8 mouse cellular contexts compared by ENCODE assay signal in the genomic region with DNA sequence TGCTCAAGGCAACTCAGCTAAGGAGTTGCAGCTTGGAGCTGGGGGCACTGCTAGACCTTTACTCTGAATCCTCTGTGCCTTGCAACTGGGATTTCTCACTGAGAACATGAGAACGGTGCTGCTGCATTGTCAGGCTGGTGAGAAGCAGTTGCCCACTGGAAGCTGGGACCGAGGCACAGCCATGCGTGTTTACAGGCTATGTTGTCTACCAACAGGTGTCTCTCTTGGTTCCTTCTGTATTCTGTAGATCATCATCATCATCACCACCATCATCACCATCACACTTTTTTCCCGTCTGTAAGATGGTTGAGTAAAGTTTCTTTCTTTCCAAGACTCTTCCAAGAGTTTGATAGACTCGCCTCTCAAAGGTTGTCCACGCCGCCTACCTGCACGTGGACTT. TPM values are rescaled to one million over a fixed set of nuclear protein-coding genes. Genes with fewer than 3 reads are reported as not detected.
DNase-seq lines count a peak whose midpoint lies in the region; ATAC-seq and TF ChIP-seq lines count a peak whose summit lies in the region.

Gene Oaz2 (plus strand): TSS at position 301 of the 400 bp plus-strand sequence.

- no peak within 1 kb of the TSS for H3K27ac ChIP-seq in neural tube, embryonic 11.5 days (ENCODE audit: low read depth, low read length)
- no peak within 1 kb of the TSS for H3K27ac ChIP-seq in embryonic fibroblast, embryonic 13.5 days (ENCODE audit: insufficient read depth, low read length)
- no peak within 1 kb of the TSS for H3K27ac ChIP-seq in limb, embryonic 14.5 days (replicated peaks; ENCODE audit: low read depth, low read length)
- H3K27ac ChIP-seq in stomach, embryonic 14.5 days (ENCODE audit: low read length), result no peak within 1 kb of the TSS

- ATAC-seq in neural tube, embryonic 11.5 days (ENCODE audit: insufficient read depth, low FRiP score, low TSS enrichment), result no peak
- no peak for ATAC-seq in limb, embryonic 14.5 days (ENCODE audit: low FRiP score, low read depth)
- no peak for ATAC-seq in stomach, embryonic 14.5 days (ENCODE audit: insufficient number of reproducible peaks, insufficient read depth, low FRiP score, low read depth)

- no peak within 1 kb of the TSS for H3K4me2 ChIP-seq in neural tube, embryonic 11.5 days (ENCODE audit: low read depth)
- no peak within 1 kb of the TSS for H3K4me2 ChIP-seq in limb, embryonic 14.5 days (replicated peaks; ENCODE audit: low read depth, low read length, severe bottlenecking)
- H3K4me2 ChIP-seq in stomach, embryonic 14.5 days (replicated peaks; ENCODE audit: low read depth, low read length), result no peak within 1 kb of the TSS

- WGBS in neural tube, embryonic 11.5 days, result 96% methylated on average over 8 of the region's 8 CpGs
- 93% methylated on average over 8 of the region's 8 CpGs for WGBS in limb, embryonic 14.5 days
- WGBS in stomach, embryonic 14.5 days, result 93% methylated on average over 8 of the region's 8 CpGs

- TF ChIP-seq POLR2A in embryonic fibroblast, embryonic 13.5 days (IDR thresholded peaks at IDR 0.05; ENCODE audit: low read depth, low read length), result no peak
- TF ChIP-seq POLR2A in limb, embryonic 14.5 days (IDR thresholded peaks at IDR 0.05; ENCODE audit: borderline replicate concordance, extremely low read depth, insufficient read depth, insufficient read length), result no peak

- TF ChIP-seq CTCF in embryonic fibroblast, embryonic 13.5 days (IDR thresholded peaks at IDR 0.05; ENCODE audit: borderline replicate concordance, insufficient read depth, low read length), result no peak

- no peak within 1 kb of the TSS for H3K4me3 ChIP-seq in neural tube, embryonic 11.5 days (ENCODE audit: low read depth, low read length)
- no peak within 1 kb of the TSS for H3K4me3 ChIP-seq in embryonic fibroblast, embryonic 13.5 days (ENCODE audit: insufficient read depth, low read length)
- H3K4me3 ChIP-seq in limb, embryonic 14.5 days (replicated peaks; ENCODE audit: low read length), result no peak within 1 kb of the TSS
- H3K4me3 ChIP-seq in stomach, embryonic 14.5 days (ENCODE audit: low read depth, low read length), result no peak within 1 kb of the TSS

- no peaks in the 10 kb centered on the region for H3K4me1 ChIP-seq in neural tube, embryonic 11.5 days (ENCODE audit: control insufficient read depth, insufficient read depth, low read length)
- 0 out of 2 replicates have a peak, but pooled peaks cover 2% of the 10 kb centered on the region for H3K4me1 ChIP-seq in embryonic fibroblast, embryonic 13.5 days (ENCODE audit: control insufficient read depth, insufficient read depth, low read length)
- H3K4me1 ChIP-seq in limb, embryonic 14.5 days (ENCODE audit: control insufficient read depth, insufficient read depth, low read length), result no peaks in the 10 kb centered on the region
- H3K4me1 ChIP-seq in stomach, embryonic 14.5 days (ENCODE audit: control insufficient read depth, insufficient read depth, low read length), result 0 out of 2 replicates have a peak, but pooled peaks cover 1% of the 10 kb centered on the region

- H3K9me3 ChIP-seq in neural tube, embryonic 11.5 days (ENCODE audit: control insufficient read depth, low read length), result no peaks in the 10 kb centered on the region
- no peaks in the 10 kb centered on the region for H3K9me3 ChIP-seq in limb, embryonic 14.5 days (ENCODE audit: control insufficient read depth, low read length)
- H3K9me3 ChIP-seq in stomach, embryonic 14.5 days (ENCODE audit: control insufficient read depth, low read depth, low read length), result no peaks in the 10 kb centered on the region

- DNase-seq in neural tube, embryonic 11.5 days (ENCODE audit: low spot score), result no peak
- no peak for DNase-seq in neural tube, embryonic 10.5 days (ENCODE audit: extremely low spot score, low spot score)
- DNase-seq in heart, postnatal 36 days, result no peak
- no peak for DNase-seq in limb, embryonic 14.5 days (ENCODE audit: low spot score)
- no peak for DNase-seq in frontal cortex, postnatal 36 days (ENCODE audit: low spot score in 2 of 2)
- no peak for DNase-seq in lung, postnatal 4 days

- no peaks in the 10 kb centered on the region for H3K36me3 ChIP-seq in neural tube, embryonic 11.5 days (ENCODE audit: control insufficient read depth, insufficient read depth, low read length)
- no peaks in the 10 kb centered on the region for H3K36me3 ChIP-seq in limb, embryonic 14.5 days (ENCODE audit: control insufficient read depth, insufficient read depth, low read length)
- no peaks in the 10 kb centered on the region for H3K36me3 ChIP-seq in stomach, embryonic 14.5 days (ENCODE audit: control insufficient read depth, insufficient read depth, low read length)

- H3K27me3 ChIP-seq in neural tube, embryonic 11.5 days (ENCODE audit: control insufficient read depth, insufficient read depth, low read length), result no peaks in the 10 kb centered on the region
- H3K27me3 ChIP-seq in limb, embryonic 14.5 days (ENCODE audit: control insufficient read depth, insufficient read depth, low read length), result no peaks in the 10 kb centered on the region
- H3K27me3 ChIP-seq in stomach, embryonic 14.5 days (ENCODE audit: control insufficient read depth, insufficient read depth, low read length), result no peaks in the 10 kb centered on the region

- intact Hi-C loops in heart, postnatal 36 days (cut with DNase I), result loop anchor here (1.0 to 5.0 kb wide), 2 partner anchors 14 to 145 kb away; partner anchors contain the start of gene Ankdd1a

- H3K9ac ChIP-seq in neural tube, embryonic 11.5 days (ENCODE audit: low read length), result no peak within 1 kb of the TSS
- H3K9ac ChIP-seq in limb, embryonic 14.5 days (ENCODE audit: low read depth, low read length, severe bottlenecking), result no peak within 1 kb of the TSS
- no peak within 1 kb of the TSS for H3K9ac ChIP-seq in stomach, embryonic 14.5 days (replicated peaks; ENCODE audit: low read depth, low read length)

RNA-seq across cellular contexts. Expression of gene Oaz2, which starts in this region (rescaled TPM):
- 254 and 263 TPM in 2 replicates for polyA plus RNA-seq in neural tube, embryonic 11.5 days (2014; fragmentation: Nextera tagmentation; extraction: Ambion mirVana)
- 88.1 and 93.0 TPM in 2 replicates for polyA plus RNA-seq in embryonic fibroblast, embryonic 13.5 days (2011; ENCODE audit: insufficient read length, low read depth, missing spikeins)
- 100 to 1,000 TPM; 225 to 237 TPM for total RNA-seq in heart, postnatal 36 days (2021)
- 199 and 250 TPM in 2 replicates for polyA plus RNA-seq in limb, embryonic 14.5 days (2012; rRNA removed)
- polyA plus RNA-seq in limb, embryonic 14.5 days (2014; fragmentation: Nextera tagmentation; extraction: Ambion mirVana), result 221 and 260 TPM in 2 replicates
- polyA plus RNA-seq in stomach, embryonic 14.5 days (2014; fragmentation: Nextera tagmentation; extraction: Ambion mirVana), result 182 and 190 TPM in 2 replicates
